Comparison of ENCODE assay signal across 12 mouse cellular contexts in the genomic region with DNA sequence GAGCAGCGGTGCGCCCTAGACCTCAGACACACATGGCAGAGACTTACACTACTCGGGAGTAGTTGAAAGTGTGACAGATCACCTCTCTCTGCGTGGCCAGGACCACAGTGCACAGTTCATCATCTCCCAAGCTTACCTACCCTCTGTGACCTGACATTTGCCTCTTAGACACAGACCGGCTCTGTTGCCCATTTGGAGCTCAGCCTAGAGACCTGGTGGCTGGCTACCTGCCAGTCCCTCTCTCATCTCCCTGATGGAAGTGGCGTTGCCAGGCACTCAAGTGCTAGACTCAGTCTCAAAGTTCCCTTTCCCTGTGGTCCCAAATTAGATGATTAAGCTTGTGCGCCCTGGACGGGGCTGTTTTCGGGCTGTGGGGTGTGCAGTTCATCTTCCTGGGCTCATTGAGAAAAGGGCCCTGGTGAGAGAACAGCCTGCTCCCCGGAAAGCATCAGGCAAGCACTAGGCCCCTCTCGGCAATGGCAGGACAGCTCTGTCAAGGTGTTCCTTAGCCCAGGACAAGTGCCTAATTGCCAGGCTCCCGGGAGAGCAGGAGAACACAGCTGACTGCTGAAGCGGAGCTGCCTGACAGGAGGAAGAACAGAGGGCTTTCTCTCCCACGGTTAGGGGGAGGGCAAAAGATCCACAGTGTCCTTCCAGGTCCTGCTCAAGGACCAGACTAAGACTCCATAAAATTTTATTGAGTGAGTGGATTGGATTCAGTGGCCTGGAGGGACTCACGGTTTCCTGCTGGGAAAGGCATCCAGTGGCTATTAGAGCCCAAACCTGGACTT.
A peak's percentile ranks its signal among the peaks of the same experiment; 100 is the strongest.
DNase-seq lines count a peak whose midpoint lies in the region; ATAC-seq lines count a peak whose summit lies in the region.
"Had no signal": no experiment of that assay in that cellular context is flagged by ENCODE, and none has a peak within 500 bp of the region (broad histone marks: within the 10 kb centered on the region; RNA-seq: fewer than 3 reads in every experiment).

No protein-coding gene starts in this region.

- H3K4me1 ChIP-seq in heart, embryonic 10.5 days = peaks cover 10% of the 10 kb centered on the region
- H3K4me1 ChIP-seq: embryonic facial prominence, embryonic 15.5 days; lung, embryonic 15.5 days had no signal

- ATAC-seq in granulocyte monocyte progenitor cell, adult 5-6 weeks (replicated peaks; ENCODE audit: poor library complexity, severe bottlenecking) = no peak
- ATAC-seq: intestine, embryonic 16.5 days had no signal

- no peak overlapping the region for H3K4me3 ChIP-seq in heart, embryonic 10.5 days
- H3K4me3 ChIP-seq: embryonic facial prominence, embryonic 15.5 days; heart, embryonic 13.5 days; lung, embryonic 15.5 days had no signal

- no peaks in the 10 kb centered on the region for H3K36me3 ChIP-seq in heart, embryonic 10.5 days
- H3K36me3 ChIP-seq: embryonic facial prominence, embryonic 15.5 days; heart, embryonic 13.5 days; lung, embryonic 15.5 days had no signal

- H3K9me3 ChIP-seq in heart, embryonic 10.5 days = peaks cover 2% of the 10 kb centered on the region; the same call in 1 of the 2 replicates
- H3K9me3 ChIP-seq: lung, embryonic 15.5 days had no signal

- H3K27ac ChIP-seq in heart, embryonic 10.5 days = no peak overlapping the region
- H3K27ac ChIP-seq: embryonic facial prominence, embryonic 15.5 days; heart, embryonic 13.5 days; lung, embryonic 15.5 days had no signal

- 72% methylated on average over 15 of the region's 15 CpGs for WGBS in heart, embryonic 10.5 days

- H3K27me3 ChIP-seq in heart, embryonic 10.5 days (ENCODE audit: insufficient read depth, poor library complexity, severe bottlenecking) = peaks cover 26% of the 10 kb centered on the region
- H3K27me3 ChIP-seq: embryonic facial prominence, embryonic 15.5 days; lung, embryonic 15.5 days had no signal

- DNase-seq in heart, adult 18-20 months = peak; percentile 31 to 36
- DNase-seq in heart, embryonic 10.5 days (ENCODE audit: low spot score) = no peak
- peak; percentile 32 for DNase-seq in testis, postnatal 14 days (ENCODE audit: low spot score)
- no peak for DNase-seq in testis, postnatal 10 days (ENCODE audit: low spot score)
- peak; percentile 50 for DNase-seq in kidney, adult 9 months
- DNase-seq in frontal cortex, postnatal 10 days (ENCODE audit: low spot score in 2 of 2) = no peak
- DNase-seq: thymus, postnatal 14 days had no signal

Comparison
In these comparisons a context has a peak if more than half of its experiments do, and no peak if none do; other contexts are left out.
1. DNase-seq: peak in heart, adult 18-20 months (2 of 2), testis, postnatal 14 days (single experiment) and kidney, adult 9 months (single experiment); none in heart, embryonic 10.5 days (single experiment), testis, postnatal 10 days (single experiment) and frontal cortex, postnatal 10 days (0 of 2).